Mouse (Mus musculus): ENCODE results near the gene Armcx4. TPM values are rescaled to one million over a fixed set of nuclear protein-coding genes. Genes with fewer than 3 reads are reported as not detected.

Armcx4 gene
- polyA plus RNA-seq, 1 experiment: 13.8 TPM

GRCm38 (mm10) chrX:134737796-134738195, 51.5 kb downstream of the Armcx4 start:
- TF ChIP-seq POLR2A (IDR thresholded peaks at IDR 0.05; ENCODE audit: extremely low read depth, insufficient read depth, low read length) (no peak), CTCF (IDR thresholded peaks at IDR 0.05; ENCODE audit: extremely low read depth, insufficient read depth, low read length) (no peak)
- Histone ChIP-seq H3K27ac (ENCODE audit: insufficient read depth, low read length) (no peak overlapping the region), H3K4me1 (ENCODE audit: control insufficient read depth, insufficient read depth, low read length) (no peaks in the 10 kb centered on the region), H3K4me3 (ENCODE audit: insufficient read depth, low read length) (no peak overlapping the region)

- Histone ChIP-seq H3K4me3 (ENCODE audit: insufficient read depth, low read length) (no peak overlapping the region), H3K27ac (ENCODE audit: insufficient read depth, low read length) (no peak overlapping the region), H3K4me1 (ENCODE audit: control insufficient read depth, insufficient read depth, low read length) (no peaks in the 10 kb centered on the region)
- TF ChIP-seq CTCF (IDR thresholded peaks at IDR 0.05; ENCODE audit: extremely low read depth, insufficient read depth, low read length) (no peak), POLR2A (IDR thresholded peaks at IDR 0.05; ENCODE audit: extremely low read depth, insufficient read depth, low read length) (no peak)
Measured at GRCm38 (mm10) chrX:134739160-134739559, 52.8 kb downstream of the Armcx4 start.

GRCm38 (mm10) chrX:134741862-134742261, 55.5 kb downstream of the Armcx4 start:
- TF ChIP-seq CTCF (IDR thresholded peaks at IDR 0.05; ENCODE audit: extremely low read depth, insufficient read depth, low read length) (no peak), POLR2A (IDR thresholded peaks at IDR 0.05; ENCODE audit: extremely low read depth, insufficient read depth, low read length) (no peak)
- Histone ChIP-seq H3K4me1 (ENCODE audit: control insufficient read depth, insufficient read depth, low read length) (no peaks in the 10 kb centered on the region), H3K27ac (ENCODE audit: insufficient read depth, low read length) (no peak overlapping the region), H3K4me3 (ENCODE audit: insufficient read depth, low read length) (no peak overlapping the region)

Other genes with a start within 250 kb of the Armcx4 start
- 0.13 TPM in 1 of 2 replicates, not detected in the other for gene Taf7l, start 210.0 kb upstream of the Armcx4 start, polyA plus RNA-seq (2012; rRNA removed)
- gene Timm8a1, start 144.7 kb upstream of the Armcx4 start, polyA plus RNA-seq (2012; rRNA removed): 14.8 and 17.0 TPM in 2 replicates
- 0.94 and 1.5 TPM in 2 replicates for gene Btk, start 102.9 kb upstream of the Armcx4 start, polyA plus RNA-seq (2012; rRNA removed)
- 541 and 586 TPM in 2 replicates for gene Rpl36a, start 100.9 kb upstream of the Armcx4 start, polyA plus RNA-seq (2012; rRNA removed)
- gene Gla, start 85.4 kb upstream of the Armcx4 start, polyA plus RNA-seq (2012; rRNA removed): 6.6 and 7.6 TPM in 2 replicates
- 109 and 114 TPM in 2 replicates for gene Hnrnph2, start 85.3 kb upstream of the Armcx4 start, polyA plus RNA-seq (2012; rRNA removed)
- gene Armcx1, start 31.4 kb downstream of the Armcx4 start, polyA plus RNA-seq (2012; rRNA removed): 71.6 and 74.8 TPM in 2 replicates
- gene Armcx6, start 64.9 kb downstream of the Armcx4 start, polyA plus RNA-seq (2012; rRNA removed): 5.9 and 7.4 TPM in 2 replicates
- gene Armcx3, start 70.1 kb downstream of the Armcx4 start, polyA plus RNA-seq (2012; rRNA removed): 57.9 and 61.9 TPM in 2 replicates
- 44.5 and 45.9 TPM in 2 replicates for gene Armcx2, start 122.7 kb downstream of the Armcx4 start, polyA plus RNA-seq (2012; rRNA removed)

Measured in cortical plate, adult 2 months (tissue).